Mouse (Mus musculus) G1E (cell line): ENCODE results near the gene Afp.

Source experiments
- CTCF ChIP-seq: IDR thresholded peaks from 2 replicates; pipeline ENCODE4 v1.5.1; 2012; ENCODE audit warnings: low read depth, low read length, inconsistent platforms, mixed read lengths
- GATA1 ChIP-seq: IDR thresholded peaks from 2 replicates; pipeline ENCODE4 v1.6.1; 2012; ENCODE audit warnings: borderline replicate concordance, low read length, inconsistent platforms, mixed read lengths
- TAL1 ChIP-seq: conservative IDR thresholded peaks from 2 replicates; pipeline ENCODE4 v1.6.1; 2012; ENCODE audit warnings: low read depth, low read length, inconsistent platforms, mixed read lengths

GRCm38 (mm10) chr5:90506507-90506906 lies 16.0 kb downstream of the Afp start:
- TF ChIP-seq CTCF: no peak
- TF ChIP-seq TAL1: no peak
- TF ChIP-seq GATA1: no peak
